Mouse (Mus musculus): ENCODE measurements around the gene Mlec.

DNA sequence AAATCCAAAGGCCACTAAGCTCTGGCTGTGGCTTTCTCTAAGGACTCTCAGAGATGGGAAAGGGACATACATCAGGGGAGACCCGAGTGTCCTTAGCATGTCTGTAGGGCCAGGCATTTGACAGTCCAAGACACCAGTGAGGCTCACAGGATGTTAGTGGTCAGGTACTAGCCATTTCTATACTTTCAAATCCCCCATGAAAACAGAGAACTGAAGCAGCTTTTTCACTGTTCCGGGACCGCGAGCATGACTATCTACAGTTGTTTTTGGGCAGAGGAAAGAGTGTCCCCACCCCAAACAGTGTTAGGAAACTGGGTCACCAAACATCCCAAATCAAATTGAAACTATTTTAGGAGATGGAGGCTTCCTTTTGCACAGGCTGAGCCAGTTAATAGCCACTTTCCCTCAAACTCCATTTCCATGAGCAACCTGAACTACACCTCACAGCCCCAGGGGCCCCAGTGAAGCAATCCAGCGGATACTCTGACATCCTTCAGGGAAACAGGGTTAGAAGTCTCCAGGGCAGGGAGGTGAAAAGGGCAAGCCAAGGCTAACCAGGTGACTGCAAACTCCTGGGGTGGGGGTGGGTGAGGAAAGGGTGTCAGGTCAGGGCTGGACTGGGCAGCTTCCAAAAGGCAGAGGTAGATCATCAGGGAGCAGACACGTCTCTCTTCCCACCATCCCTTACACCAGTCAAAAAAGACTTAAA lies 24.5 kb downstream of the Mlec start:
- TF ChIP-seq CTCF (IDR thresholded peaks at IDR 0.05; ENCODE audit: low read depth, low read length): no peak
- TF ChIP-seq POLR2A (IDR thresholded peaks at IDR 0.05; ENCODE audit: extremely low read depth, insufficient read depth, low read length): no peak

All from liver, adult 2 months (tissue).